Mouse (Mus musculus): ENCODE results near the gene Hcls1. TPM values are rescaled to one million over a fixed set of nuclear protein-coding genes. Genes with fewer than 3 reads are reported as not detected.

Hcls1 gene
- total RNA-seq, 2 experiments from 2014 or later: 4.5 to 4.7 TPM

- no peak for DNase-seq (ENCODE audit: low spot score in 2 of 2)
Observed at GRCm38 (mm10) chr16:36930231-36931136, 4.3 kb upstream of the Hcls1 start.

- DNase-seq (ENCODE audit: low spot score in 2 of 2): no peak
Observed at GRCm38 (mm10) chr16:36931381-36931780, 3.4 kb upstream of the Hcls1 start.

DNA sequence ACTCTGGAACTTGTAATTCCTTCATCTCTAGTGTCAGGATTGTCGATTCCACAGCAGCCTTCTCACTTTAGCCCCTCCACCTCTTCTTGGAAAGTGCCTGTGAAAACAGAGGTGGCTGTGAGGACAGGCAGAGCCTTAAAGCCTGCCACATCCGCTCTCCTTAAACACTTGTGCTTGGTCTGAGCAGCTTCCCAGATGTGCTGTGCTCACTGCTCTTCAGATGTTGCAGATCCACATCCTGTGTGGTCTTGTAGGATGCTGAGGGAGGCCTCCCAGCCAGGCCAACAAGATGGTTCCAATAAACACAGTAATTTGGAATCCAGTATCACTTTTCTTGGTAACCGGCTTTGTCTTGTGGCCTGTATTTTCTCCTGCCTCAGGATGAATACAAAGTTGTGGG lies 2.8 kb upstream of the Hcls1 start:
- no peak for DNase-seq (ENCODE audit: low spot score in 2 of 2)

- no peak for DNase-seq (ENCODE audit: low spot score in 2 of 2)
Observed at GRCm38 (mm10) chr16:36932546-36932945, 2.2 kb upstream of the Hcls1 start.

- no peak for DNase-seq (ENCODE audit: low spot score in 2 of 2)
Observed at GRCm38 (mm10) chr16:36934131-36934840, 497 bp upstream of the Hcls1 start.

GRCm38 (mm10) chr16:36935814-36936213 lies 1.0 kb downstream of the Hcls1 start:
- DNase-seq (ENCODE audit: low spot score in 2 of 2): no peak

- no peak for DNase-seq (ENCODE audit: low spot score in 2 of 2)
Observed at GRCm38 (mm10) chr16:36941137-36941727, 6.4 kb downstream of the Hcls1 start.

GRCm38 (mm10) chr16:36941895-36942294 lies 7.1 kb downstream of the Hcls1 start:
- no peak for DNase-seq (ENCODE audit: low spot score in 2 of 2)

GRCm38 (mm10) chr16:36943591-36943990 lies 8.8 kb downstream of the Hcls1 start:
- DNase-seq (ENCODE audit: low spot score in 2 of 2): no peak

GRCm38 (mm10) chr16:36944895-36945424 lies 10.2 kb downstream of the Hcls1 start:
- no peak for DNase-seq (ENCODE audit: low spot score in 2 of 2)

DNA sequence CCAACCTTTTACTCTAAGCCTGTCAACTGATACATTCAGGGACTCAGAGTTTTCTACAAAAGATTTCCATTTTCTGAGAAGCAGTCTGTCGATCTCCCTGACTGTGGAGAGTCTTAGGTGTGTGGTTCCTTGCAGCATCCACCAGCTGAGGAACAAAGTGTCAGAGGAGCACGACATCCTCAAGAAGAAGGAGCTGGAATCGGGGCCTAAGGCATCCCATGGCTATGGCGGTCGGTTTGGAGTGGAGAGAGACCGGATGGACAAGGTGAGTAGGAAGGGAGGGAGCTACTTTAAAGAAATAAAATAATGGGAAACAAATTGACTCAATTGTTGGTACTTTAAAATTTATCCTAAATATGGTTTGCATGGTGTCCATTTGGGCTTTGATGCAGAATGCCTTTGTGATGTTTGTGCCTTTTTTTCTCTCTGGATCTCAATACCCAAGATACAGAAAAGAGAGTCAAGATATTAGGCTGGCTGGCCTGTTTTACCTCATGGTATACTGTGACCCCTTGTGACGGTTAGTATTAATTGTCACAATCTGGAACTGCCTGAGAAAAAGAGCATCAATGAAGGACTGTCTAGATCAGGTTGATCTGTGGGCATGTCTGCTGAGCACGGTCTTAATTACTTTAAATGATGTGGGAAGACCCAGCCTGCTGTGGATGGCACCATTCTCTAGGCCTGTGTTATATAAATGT lies 11.8 kb downstream of the Hcls1 start:
- no peak for DNase-seq (ENCODE audit: low spot score in 2 of 2)

DNA sequence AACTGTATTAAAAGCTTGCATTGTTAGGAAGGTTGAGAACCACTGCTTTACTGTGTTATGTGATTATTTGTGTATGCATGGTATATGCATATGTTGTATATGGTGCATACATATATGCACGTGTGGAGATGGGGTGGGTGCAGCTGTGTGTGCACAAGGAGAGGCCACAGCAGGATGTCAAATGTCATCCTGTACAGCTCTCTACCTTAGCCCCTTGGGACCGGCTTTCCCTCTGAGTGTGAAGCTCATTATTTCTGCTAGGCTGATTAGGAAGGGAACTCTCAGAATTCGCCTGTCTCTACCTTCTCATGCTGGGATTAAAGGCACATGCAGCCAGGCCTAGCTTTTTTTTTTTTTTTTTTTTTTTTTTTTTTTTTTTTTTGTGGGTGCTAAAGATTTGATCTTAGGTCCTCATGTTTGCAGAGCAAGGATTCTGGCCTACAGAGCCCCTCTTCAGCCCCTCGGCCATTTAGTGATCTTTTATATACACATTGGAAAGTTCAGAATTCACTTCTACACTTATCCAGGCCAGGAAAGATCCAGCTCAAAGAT lies 12.9 kb downstream of the Hcls1 start:
- no peak for DNase-seq (ENCODE audit: low spot score in 2 of 2)

GRCm38 (mm10) chr16:36949614-36950336 lies 15.0 kb downstream of the Hcls1 start:
- no peak for DNase-seq (ENCODE audit: low spot score in 2 of 2)

- DNase-seq (ENCODE audit: low spot score in 2 of 2): no peak
Observed at GRCm38 (mm10) chr16:36951029-36951428, 16.2 kb downstream of the Hcls1 start.

DNA sequence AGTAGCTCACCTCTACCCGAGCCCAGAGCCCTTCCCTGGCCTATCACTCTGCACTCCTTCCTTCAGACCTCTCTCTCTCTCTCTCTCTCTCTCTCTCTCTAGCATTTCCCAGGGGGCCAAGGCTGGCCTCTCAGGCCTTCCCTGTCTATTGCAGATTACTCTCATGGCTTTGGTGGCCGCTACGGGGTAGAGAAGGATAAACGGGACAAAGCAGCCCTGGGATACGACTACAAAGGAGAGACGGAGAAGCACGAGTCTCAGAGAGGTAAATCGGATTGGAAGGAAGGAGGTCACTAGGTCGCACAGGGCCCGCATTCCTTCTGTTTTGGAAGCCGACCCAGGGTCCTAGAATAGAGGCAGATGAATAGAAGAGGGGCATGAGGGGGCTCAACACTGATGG lies 20.3 kb downstream of the Hcls1 start:
- no peak for DNase-seq (ENCODE audit: low spot score in 2 of 2)

- no peak for DNase-seq (ENCODE audit: low spot score in 2 of 2)
Observed at GRCm38 (mm10) chr16:36963415-36963814, 28.6 kb downstream of the Hcls1 start.

DNA sequence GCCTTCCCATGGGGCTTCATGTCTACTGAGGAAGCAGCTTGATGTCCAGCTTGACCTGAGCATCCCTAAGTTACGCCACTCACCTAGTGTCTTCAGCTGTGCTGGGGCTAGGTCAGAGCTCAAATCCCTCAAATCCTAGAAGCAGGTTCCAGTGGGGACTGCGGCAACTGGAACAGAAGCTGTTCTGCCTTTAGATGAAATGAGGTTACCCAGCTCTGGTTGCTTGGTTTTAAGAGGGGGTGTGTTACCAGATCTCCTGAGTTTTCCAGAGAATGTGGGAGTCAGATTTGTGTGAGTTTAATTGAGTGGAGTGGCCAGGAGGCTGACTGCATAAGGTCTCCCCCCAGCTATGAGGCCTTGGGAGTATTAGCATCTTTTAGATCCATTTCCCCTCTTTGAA lies 44.3 kb downstream of the Hcls1 start:
- no peak for DNase-seq (ENCODE audit: low spot score in 2 of 2)

- DNase-seq (ENCODE audit: low spot score in 2 of 2): no peak
Observed at GRCm38 (mm10) chr16:36983796-36984195, 49.0 kb downstream of the Hcls1 start.

- DNase-seq (ENCODE audit: low spot score in 2 of 2): no peak
Observed at GRCm38 (mm10) chr16:36985636-36986042, 50.9 kb downstream of the Hcls1 start.

- no peak for DNase-seq (ENCODE audit: low spot score in 2 of 2)
Observed at GRCm38 (mm10) chr16:36987399-36987798, 52.6 kb downstream of the Hcls1 start.

Measured in left cerebral cortex, adult 18-20 months (tissue).